Mouse (Mus musculus): ENCODE results near the gene Crabp2. TPM values are rescaled to one million over a fixed set of nuclear protein-coding genes. Genes with fewer than 3 reads are reported as not detected.

Gene Crabp2
- total RNA-seq, 2 experiments from 2014 or later, result 2.0 to 6.4 TPM

DNA sequence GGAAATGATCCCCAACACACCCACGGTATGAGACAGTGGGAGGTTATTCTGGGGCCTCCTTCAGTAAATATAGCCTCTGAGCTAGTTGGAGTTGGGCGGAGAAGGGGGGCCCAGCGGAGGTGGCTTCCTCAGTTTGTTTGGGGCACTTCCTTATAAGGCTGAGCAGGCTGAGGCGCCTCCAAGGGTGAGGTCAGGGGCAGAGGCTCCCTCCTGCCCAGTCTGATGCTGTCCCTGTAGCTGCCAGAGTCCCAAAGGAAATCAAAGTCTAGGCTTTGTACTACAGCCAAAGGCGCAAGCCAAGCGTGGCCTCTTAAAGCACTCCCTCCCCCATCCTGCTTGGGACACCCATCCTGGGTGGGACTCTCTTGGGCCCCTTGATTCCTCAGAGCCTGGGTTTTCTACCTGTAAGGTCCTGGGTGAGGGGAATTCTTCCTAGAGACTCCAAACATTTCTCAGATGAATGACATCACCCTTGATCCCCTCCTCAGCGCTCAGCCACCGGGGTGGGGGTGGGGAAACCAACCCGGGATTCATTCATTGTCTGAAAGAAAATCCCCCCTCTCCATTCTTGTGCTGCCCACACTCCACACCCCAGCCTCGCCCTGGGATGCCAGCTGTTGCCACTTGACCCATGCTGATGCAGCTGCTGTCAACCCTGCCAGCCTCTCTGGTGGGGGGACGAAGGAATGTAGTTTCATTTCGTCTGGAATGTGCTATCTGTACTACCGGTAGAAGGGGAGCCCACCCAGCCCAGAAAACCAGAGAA is 34.6 kb downstream of the Crabp2 start:
- no peak for DNase-seq (ENCODE audit: low spot score in 2 of 2)

- no peak for DNase-seq (ENCODE audit: low spot score in 2 of 2)
These were observed 35.2 kb downstream of the Crabp2 start for GRCm38 (mm10) chr3:87983627-87984026.

- peak in 1 of 2 experiments; percentile 3 for DNase-seq (ENCODE audit: low spot score in 2 of 2)
These were observed 35.6 kb downstream of the Crabp2 start for GRCm38 (mm10) chr3:87984094-87984493.

DNA sequence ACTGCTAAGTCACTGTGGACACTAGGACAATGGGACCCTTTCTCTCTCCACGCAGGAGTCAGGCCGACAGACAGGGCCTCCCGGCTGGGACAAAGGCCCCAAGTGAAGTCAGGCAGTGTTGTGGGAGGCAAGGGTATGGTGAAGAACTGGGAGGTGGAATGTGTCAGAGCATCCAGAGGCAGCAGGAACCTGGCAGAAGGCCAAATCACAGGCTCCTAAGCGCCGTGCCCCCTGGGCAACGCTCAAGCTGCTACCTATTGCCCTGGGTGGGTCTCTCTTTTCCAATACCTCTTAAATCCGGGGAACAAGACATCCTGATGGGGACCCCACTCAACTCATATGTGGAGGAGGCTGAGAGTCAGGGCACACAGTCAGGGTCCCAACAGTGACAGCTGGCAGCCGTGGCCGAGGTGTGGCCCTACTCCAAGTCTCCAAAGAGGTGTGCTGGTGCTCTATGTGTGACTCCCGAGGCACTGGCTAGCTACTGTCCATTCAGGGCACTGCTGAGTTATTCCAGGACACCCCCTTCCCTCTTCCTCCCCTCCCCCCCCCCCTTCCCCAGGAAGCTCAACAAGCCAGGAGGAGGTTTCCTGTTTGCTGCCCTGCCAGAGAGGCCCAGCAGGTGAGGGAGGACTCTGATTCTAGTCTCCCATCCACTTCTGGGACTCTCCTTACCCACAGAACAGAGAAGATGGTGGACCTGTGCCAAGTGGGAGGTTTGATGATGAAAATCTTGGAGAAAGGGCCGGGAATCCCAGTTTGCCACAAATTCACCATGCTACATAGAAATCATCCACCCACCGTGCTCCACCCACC is 37.2 kb downstream of the Crabp2 start:
- DNase-seq (ENCODE audit: low spot score in 2 of 2), result no peak

GRCm38 (mm10) chr3:87986868-87987267 is 38.4 kb downstream of the Crabp2 start:
- DNase-seq (ENCODE audit: low spot score in 2 of 2), result peak; percentile 98 to 99

DNA sequence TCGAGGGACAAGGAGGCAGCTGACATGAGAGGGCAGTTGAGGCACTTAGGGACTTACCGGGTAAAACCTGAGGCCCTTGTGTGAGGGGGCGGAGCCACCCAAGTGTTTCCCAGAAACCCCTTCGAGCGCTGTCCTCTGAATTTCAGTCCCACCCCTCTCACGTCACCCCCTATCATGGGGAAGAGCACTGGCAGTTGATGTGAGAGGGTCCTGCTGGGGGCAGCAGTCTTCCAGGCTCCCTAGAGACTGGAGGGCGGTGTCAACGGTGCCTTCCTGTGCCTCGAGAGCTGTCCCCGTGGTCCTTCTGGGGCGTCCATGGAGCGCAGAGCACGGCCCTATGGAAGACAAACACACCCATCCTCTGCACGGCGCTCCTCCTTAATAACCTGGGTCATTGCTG is 39.2 kb downstream of the Crabp2 start:
- peak in 1 of 2 experiments; percentile 64 for DNase-seq (ENCODE audit: low spot score in 2 of 2)

DNA sequence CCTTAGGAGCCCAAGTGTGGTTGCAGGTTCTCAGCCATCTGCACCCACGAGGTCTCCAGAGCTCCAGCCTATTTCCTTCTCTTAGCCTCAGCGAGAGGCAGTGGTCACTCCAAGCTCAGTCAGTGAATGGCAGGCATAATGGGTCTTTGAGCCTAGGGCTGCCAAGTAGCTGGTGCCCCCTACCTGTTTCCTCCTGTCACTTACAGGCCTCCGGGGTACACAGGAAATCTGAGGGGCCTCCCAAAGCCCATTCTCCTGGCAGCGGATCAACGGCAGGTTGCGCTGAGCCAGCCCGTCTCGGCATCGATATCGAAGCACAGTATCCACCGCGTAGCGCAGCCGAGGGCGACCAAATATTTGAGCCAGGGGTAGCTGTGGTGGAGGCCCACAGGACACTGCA is 39.6 kb downstream of the Crabp2 start:
- no peak for DNase-seq (ENCODE audit: low spot score in 2 of 2)

GRCm38 (mm10) chr3:87989935-87990334 is 41.5 kb downstream of the Crabp2 start:
- DNase-seq (ENCODE audit: low spot score in 2 of 2), result no peak

GRCm38 (mm10) chr3:87993436-87993835 is 45.0 kb downstream of the Crabp2 start:
- DNase-seq (ENCODE audit: low spot score in 2 of 2), result no peak

- DNase-seq (ENCODE audit: low spot score in 2 of 2), result no peak
These were observed 46.9 kb downstream of the Crabp2 start for GRCm38 (mm10) chr3:87995331-87995730.

- no peak for DNase-seq (ENCODE audit: low spot score in 2 of 2)
These were observed 47.9 kb downstream of the Crabp2 start for GRCm38 (mm10) chr3:87996401-87996800.

GRCm38 (mm10) chr3:87996971-87997614 is 48.6 kb downstream of the Crabp2 start:
- DNase-seq (ENCODE audit: low spot score in 2 of 2), result no peak

DNA sequence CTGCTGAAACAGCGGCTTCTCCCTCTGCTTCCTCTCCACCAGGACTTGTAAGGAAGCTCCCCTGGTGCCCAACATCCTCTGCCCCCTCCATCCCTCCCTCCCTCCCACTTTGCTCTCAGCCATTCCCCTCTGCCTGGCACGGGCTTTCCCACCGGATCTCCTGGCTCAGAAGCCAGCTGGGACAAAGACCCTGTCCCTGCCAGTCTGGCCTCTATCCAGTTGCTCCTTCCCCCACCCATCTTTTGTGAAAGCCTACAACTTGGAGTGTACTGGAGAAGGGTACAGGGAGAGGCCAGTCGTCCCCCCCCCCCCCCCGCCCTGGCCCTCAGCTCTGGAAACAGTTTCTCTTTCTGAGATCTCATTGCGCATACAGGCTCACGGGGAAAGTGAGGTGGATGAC is 50.3 kb downstream of the Crabp2 start:
- peak; percentile 77 to 82 for DNase-seq (ENCODE audit: low spot score in 2 of 2)

DNA sequence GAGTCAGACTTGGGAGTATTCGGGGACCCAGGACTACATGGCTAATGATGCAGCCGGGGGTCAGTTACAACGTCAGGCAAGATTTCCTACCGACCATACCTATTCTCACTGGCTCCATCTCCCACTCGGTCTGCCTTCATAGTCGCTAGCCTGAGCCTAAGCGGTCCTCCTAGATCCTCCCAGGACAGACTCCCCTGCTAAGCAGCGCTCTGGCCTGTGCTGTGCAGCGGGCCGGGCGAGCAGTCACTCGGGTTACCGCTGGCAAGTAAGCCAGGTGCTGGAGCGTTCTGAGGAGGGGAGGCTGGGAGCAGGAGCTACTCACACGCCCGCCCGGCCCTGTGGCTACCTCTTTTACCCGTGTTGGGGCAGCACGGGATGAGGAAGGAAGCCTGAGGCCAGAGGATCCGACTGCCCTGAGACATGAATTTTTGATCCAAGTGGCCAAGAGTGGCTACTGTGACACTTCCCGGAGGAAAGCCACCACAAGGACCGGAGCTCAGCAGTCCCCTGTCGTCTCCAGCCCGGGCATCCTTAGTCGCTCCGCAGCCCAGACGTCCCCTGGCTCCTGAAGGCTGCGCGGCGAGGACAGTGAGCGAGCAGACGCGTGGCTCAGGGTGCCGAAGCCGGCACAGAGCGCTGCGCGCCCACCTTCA is 50.9 kb downstream of the Crabp2 start:
- peak; percentile 29 to 37 for DNase-seq (ENCODE audit: low spot score in 2 of 2)

GRCm38 (mm10) chr3:88000181-88000580 is 51.7 kb downstream of the Crabp2 start, which contains the start of gene Bcan:
TSS of gene Bcan (minus strand) at chr3:88000230.
- peak; percentile 69 to 80 for DNase-seq (ENCODE audit: low spot score in 2 of 2)

DNA sequence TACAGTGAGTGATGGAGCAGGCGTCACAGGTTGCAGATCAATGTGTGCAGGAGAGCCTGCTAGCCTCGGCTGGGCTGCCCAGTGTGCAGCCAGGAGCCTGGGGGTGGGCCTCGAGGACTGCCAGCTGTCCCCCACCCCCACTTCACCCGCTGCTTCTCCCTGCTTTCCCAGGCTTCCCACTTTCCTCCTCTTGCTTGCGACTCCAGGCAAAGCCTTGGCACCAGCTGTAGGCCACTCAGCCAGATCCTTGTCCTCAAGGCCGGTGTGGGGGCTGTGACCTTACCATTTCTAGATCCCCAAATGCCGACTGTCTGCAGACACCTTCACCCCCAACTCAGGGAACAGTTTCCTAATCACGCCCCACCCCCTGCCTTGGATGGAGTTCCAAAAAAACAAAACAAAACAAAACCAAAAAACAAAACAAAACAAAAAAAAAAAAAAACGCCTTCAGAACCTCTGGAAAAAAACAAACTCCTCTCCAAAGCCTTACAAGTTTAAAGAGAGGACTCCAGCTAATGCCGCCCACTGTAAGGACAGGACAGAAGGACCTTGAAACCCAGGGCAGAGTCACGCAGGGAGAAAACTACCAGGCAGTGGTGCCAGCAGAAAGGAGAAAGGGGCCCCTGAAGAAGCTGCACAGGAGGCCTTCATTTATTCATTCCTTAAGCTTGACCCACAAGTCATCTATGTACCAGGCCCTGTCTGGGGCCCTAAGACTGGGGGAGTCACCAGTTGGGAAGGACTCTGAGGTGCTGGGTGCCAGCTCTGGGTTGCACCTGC is 52.5 kb downstream of the Crabp2 start:
- peak in 1 of 2 experiments; percentile 42 for DNase-seq (ENCODE audit: low spot score in 2 of 2)

DNA sequence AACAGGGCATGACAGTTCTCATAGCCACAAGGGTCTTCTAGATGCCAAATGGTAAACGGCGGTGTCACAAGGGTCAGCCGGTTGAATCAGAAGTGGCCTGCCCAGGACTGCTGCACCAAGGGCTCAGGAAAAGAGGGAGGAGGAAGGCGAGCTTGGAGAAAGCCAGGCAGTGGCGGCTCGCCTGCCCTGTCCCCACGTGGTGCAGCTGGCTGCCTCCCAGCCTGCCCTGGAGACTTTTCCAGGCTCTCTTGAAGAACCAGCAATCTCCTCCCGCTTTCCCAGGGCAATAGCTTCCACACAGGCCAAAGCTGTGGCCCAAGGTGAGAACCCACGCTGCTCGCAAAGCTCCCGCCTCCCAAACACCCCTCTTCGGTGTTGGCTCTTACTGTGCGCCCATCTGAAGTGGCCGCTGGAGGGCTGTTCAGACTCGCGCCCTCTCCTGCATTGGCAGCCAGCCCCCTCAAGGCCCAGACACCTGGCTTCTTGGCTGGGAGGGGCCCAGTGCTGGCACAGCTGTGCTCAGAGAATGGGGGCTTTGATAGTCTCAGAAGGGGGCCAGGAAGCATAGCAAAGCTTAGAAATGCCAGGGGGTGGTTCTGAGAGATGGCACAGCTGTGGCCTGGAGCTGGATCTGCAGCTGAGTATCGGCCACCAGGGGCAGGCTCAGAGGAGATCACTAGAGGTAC is 54.0 kb downstream of the Crabp2 start:
- DNase-seq (ENCODE audit: low spot score in 2 of 2), result peak; percentile 51 to 67
